Mouse (Mus musculus): ENCODE measurements at regions not wholly inside any gene's neighbourhood (a gene's known extent, or its start where the extent isn't known, plus 50 kb on each side); places are given as distances from the start of the nearest gene placed in this dataset.

- DNase-seq (ENCODE audit: low spot score in 2 of 2) = no peak
These were observed 139.8 kb upstream of the Gm9833 start for GRCm38 (mm10) chr3:9948114-9948513.

- DNase-seq (ENCODE audit: low spot score in 2 of 2) = no peak
These were observed 130.0 kb upstream of the Gm9833 start for GRCm38 (mm10) chr3:9957870-9958269.

DNA sequence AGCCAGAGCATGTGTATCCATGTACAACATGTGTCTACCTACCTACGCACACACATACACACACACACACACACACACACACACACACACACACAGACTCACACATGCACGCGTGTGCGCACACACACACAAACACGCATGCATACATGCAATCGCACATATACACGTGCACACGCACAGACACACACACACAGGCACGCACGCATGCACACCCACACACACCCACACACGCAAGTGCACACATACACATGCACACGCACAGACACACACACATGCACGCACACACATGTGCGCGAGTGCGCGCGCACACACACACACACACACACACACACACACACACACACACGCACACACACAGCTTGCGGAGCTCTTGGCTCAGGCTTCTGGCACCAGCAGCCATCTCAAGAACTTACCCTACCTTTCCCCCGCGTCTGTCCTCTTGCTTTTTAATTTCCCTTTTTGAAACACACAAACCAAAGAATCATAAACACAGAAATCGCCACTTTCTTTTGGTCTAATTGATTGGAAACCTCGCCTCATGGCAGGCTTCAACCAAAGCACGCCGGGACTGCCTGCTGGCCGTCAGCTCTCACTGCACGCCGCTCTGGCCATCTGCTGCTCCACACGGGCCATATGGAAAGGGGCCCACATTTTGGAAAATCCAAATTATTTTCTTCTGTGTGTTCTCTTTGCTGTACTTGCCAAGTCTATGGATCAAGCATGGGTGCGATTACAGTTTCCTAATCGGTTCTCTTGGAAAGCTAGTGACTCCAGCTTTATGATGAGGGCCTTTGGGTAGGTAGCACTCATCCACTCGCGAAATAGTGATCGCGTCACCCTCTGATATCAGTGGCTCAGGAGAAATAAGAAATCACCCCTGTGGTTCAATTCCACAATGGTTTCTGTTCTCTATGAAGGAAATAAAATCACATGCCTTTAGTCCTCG lies 127.9 kb upstream of the Gm9833 start:
- DNase-seq (ENCODE audit: low spot score in 2 of 2) = no peak

DNA sequence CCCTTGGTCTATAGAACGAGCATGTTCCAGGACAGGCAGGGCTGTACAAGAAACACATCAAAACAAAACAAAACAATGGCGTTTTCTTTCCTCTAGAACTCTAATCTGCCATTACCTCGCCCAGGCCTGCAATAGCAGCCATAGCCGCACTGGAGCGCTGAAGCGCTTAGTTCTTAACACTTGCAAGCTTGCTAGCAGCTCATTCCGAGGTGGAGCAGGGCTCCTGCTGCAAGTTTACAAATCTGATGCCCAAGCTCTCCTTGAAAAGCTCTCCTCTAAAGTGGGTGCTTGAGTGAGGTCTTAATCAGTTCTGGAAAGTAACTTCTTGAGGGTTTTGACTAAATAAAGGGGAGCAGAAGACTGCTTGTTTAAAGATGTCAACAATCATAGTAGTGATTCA lies 127.2 kb upstream of the Gm9833 start:
- no peak for DNase-seq (ENCODE audit: low spot score in 2 of 2)
